Mouse (Mus musculus): ENCODE data around the gene Epn3. TPM values are rescaled to one million over a fixed set of nuclear protein-coding genes. Genes with fewer than 3 reads are reported as not detected.

Gene Epn3
- total RNA-seq (2023), result not detected

DNA sequence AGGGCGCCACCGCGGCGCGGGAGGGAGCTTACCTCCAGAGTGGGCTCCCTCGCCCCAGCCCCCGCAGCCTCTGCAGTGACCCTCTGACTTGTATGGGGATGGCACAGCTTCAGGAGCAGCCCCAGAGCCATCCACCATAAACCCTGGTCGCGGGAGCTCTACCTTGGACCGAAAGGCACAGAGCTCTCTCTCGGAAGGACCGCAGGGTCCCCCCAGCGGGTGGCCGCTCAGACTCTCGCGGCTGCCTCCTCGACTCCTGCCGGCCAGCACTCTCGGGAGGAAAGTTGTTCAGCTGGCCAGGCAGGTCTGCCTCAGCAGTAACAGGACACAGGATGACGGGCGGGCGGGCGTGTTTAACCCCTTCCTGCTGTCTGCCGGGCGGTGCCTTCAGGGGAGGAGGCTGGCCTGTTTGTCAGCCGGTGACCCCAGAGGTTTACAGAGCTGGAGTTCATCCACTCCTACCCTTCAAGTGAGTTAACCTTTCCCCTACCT lies at the start of gene Epn3:
TSS of gene Epn3 (minus strand) at position 314 of the 492 bp plus-strand sequence.

DNA sequence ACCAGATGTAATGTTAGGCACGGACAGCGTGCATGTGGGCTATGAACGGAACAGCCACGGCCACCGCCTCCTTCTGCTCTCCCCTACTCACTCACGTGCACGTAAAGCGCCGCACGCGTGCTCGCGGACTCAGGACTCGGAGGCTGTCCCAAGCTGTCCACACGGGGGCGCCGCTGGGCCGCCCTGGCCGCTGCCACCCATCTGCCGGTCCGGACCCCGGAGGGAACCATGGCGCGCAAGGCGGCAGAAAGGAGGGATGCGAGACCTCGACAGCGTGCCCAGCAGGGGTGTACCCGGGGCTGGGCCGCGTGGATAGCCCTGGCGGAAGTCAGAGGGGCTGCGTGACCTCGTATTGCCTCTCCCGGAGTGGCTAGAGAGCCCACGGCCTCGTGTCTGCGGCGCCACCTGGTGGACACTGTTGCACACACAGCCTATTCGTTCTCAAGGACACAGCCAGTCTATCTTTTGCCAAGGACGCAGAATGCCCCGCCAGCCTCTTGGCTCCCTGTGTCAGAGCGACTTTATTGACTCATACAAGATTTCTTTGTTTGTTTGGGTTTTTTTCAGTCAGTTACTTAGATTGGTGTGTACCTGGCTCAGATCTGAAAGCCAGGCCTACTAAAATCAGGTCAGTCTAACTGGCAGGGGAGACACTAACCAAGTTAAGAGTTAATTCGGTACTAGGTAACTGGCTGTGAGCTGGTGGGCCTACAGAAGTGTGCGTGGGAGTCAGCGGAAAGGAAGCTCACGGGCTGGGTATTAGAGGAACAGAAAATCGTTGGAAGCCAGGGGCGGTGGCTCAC lies 49.3 kb upstream of the Epn3 start, which contains the start of gene Rsad1:
TSS of gene Rsad1 (minus strand) at position 368 of the 803 bp plus-strand sequence.

DNA sequence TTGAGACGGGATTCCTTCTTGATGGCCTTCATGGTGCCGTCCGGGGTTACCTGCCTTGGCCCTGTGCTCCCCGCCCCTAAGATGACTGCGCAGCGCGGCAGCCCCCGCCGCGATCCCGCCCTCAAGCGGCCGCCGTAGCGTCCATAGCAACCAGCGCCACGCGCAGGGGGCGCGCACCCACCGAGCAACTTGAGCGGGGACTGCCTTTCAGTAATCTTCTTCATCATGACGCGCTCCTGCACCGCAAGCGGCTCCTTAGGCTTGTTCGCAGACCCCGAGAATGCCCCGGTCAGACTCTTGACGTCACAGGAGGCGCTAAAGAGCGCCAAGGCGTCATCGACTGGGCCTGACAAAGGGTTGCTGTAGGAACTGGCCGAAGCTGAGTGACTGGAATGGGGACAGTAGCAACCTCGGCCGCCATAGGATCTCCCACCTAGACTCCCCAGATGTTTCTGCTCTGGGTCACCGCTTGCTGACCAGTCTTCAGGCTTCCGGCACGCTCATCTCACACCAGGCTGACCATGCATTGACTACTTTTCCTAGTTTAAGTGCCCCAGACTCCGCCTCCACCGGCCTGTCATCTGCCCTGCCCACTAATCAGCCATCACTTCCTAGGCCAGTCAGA lies 21.6 kb upstream of the Epn3 start, which contains the start of gene Mycbpap:
TSS of gene Mycbpap (minus strand) at position 524 of the 625 bp plus-strand sequence.

DNA sequence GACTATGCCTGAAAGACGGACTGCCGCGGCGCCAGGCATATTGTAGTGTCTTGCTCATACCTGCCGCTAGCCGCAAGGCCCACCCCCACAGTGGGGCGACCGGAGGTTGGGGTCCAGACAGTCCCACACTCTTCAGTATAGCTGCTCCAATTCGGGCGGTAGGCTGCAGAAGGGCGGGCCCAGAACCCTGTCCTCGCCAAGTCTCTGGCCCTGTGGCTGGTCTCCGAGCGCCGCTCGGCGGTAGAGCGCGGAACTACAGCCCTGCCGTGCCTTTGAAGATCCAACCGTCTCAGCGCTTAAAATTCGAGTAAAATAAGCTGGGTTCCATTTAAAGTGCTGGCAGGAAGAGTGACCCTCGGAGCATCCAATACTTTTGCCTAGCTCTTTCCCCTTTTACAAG lies 13.8 kb downstream of the Epn3 start, which contains the start of gene Spata20:
TSS of gene Spata20 (minus strand) at position 179 of the 400 bp plus-strand sequence.

DNA sequence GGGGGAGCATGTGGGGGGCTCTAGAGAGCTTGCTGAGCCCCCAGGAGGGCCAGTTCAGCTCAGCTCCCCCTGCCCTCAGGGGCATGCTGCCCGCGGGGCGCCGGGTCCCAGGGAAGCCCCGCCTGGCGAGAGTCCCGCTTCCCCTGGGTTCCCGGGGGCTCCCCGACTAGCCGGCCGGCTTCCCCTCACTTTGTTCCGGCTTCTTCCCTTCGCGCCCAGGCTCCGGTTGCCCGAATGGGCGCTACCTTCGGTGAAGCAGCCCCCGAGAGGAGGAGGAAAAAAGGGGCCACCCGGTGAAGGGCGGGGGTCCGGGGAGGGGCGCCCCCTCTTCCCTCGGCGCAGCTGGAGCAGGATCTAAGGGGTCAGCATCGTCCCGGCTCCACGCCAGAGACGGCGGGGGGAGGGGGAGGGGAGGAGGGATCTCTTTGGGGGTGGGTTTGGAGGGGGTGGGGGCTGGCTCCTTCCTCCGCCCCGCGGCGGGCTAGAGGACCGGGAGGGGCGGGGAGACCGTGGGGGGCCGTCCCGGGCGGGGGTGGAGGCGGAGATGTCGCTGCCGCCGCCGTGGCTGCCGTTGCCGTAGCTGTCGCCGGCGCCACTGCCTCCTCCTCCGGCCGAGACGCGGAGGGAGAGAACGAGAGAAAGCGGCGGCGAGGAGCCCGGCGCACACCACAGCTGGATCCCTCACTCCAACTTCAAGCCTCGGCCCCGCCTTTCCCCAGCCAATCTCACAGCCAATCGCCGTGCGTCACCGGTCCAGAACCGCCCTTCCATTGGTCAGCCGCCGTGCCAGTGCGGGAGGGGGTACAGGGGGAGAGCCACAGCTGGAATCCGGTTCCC lies 25.8 kb downstream of the Epn3 start, which contains the start of gene Cacna1g:
TSS of gene Cacna1g (minus strand) at position 492 of the 837 bp plus-strand sequence.

Other genes with a start within 250 kb of the Epn3 start
- not detected for gene Gm21885, start 218.1 kb downstream of the Epn3 start, total RNA-seq (2023)
- 10 to 100 TPM; 36.8 to 43.8 TPM for gene Luc7l3, start 178.0 kb downstream of the Epn3 start, total RNA-seq (2023)
- gene Ankrd40, start 172.0 kb downstream of the Epn3 start, total RNA-seq (2023), result 10 to 100 TPM; 27.6 to 28.6 TPM
- 1 to 10 TPM; 2.6 to 4.2 TPM for gene Abcc3, start 107.0 kb downstream of the Epn3 start, total RNA-seq (2023)
- 1 to 10 TPM in 1 of 2 experiments, under 1 TPM in 1; 0.37 to 2.5 TPM for gene Cacna1g, start 25.8 kb downstream of the Epn3 start, total RNA-seq (2023)
- not detected for gene Spata20, start 13.8 kb downstream of the Epn3 start, total RNA-seq (2023)
- not detected for gene Mycbpap, start 21.8 kb upstream of the Epn3 start, total RNA-seq (2023)
- gene Rsad1, start 49.3 kb upstream of the Epn3 start, total RNA-seq (2023), result under 1 TPM; 0.57 to 0.62 TPM
- not detected for gene Chad, start 65.1 kb upstream of the Epn3 start, total RNA-seq (2023)
- 1 to 10 TPM; 1.4 to 2.4 TPM for gene Acsf2, start 101.9 kb upstream of the Epn3 start, total RNA-seq (2023)
- 10 to 100 TPM; 68.3 to 74.2 TPM for gene Lrrc59, start 129.8 kb upstream of the Epn3 start, total RNA-seq (2023)
- 10 to 100 TPM; 15.7 to 17.0 TPM for gene Mrpl27, start 153.8 kb upstream of the Epn3 start, total RNA-seq (2023)
- 10 to 100 TPM in 1 of 2 experiments, 1 to 10 TPM in 1; 8.1 to 10.2 TPM for gene Eme1, start 154.0 kb upstream of the Epn3 start, total RNA-seq (2023)
- 1 to 10 TPM; 4.8 to 5.8 TPM for gene Xylt2, start 177.5 kb upstream of the Epn3 start, total RNA-seq (2023)
- not detected for gene Gm11541, start 204.5 kb upstream of the Epn3 start, total RNA-seq (2023)
- not detected for gene Cdc34b, start 241.8 kb upstream of the Epn3 start, total RNA-seq (2023)

Measured in neutrophil, adult 59 days (primary cell).